Mouse (Mus musculus) right cerebral cortex, postnatal 36 days (tissue): ENCODE measurements around the gene Acvrl1.

Experiments
- DNase-seq, 2 experiments: peaks; one replicate each; pipeline ENCODE4 v3.0.0; 2022; ENCODE audit warnings: low spot score in 2 of 2, mixed read lengths in 1 of 2

Gene Acvrl1

GRCm38 (mm10) chr15:101170413-101170980 is 42.2 kb downstream of the Acvrl1 start:
- DNase-seq: no peak

DNA sequence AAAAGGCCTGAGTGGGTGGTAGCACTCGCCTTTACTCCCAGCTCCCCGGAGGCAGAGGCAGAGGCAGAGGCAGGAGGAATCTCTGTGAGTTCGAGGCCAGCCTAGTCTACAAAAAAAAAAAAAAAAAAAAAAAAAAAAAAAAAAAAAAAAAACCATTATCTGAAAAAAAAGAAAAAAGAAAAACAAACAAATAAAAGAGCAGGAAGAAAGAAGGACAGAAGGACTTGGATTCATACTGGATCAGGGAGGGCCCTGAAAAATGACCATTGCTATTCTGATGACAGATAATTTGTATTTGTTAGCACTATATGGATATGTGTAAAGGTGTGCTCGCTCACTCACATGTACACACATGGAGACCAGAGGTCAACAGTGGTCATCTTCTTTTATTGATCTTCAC is 43.0 kb downstream of the Acvrl1 start:
- no peak for DNase-seq

- DNase-seq: no peak
These were observed 43.7 kb downstream of the Acvrl1 start for GRCm38 (mm10) chr15:101172016-101172415.

GRCm38 (mm10) chr15:101173421-101174211 is 45.3 kb downstream of the Acvrl1 start, which contains the start of gene Acvr1b:
TSS of gene Acvr1b (plus strand) at chr15:101174067.
- DNase-seq: peak; percentile 81 to 84

DNA sequence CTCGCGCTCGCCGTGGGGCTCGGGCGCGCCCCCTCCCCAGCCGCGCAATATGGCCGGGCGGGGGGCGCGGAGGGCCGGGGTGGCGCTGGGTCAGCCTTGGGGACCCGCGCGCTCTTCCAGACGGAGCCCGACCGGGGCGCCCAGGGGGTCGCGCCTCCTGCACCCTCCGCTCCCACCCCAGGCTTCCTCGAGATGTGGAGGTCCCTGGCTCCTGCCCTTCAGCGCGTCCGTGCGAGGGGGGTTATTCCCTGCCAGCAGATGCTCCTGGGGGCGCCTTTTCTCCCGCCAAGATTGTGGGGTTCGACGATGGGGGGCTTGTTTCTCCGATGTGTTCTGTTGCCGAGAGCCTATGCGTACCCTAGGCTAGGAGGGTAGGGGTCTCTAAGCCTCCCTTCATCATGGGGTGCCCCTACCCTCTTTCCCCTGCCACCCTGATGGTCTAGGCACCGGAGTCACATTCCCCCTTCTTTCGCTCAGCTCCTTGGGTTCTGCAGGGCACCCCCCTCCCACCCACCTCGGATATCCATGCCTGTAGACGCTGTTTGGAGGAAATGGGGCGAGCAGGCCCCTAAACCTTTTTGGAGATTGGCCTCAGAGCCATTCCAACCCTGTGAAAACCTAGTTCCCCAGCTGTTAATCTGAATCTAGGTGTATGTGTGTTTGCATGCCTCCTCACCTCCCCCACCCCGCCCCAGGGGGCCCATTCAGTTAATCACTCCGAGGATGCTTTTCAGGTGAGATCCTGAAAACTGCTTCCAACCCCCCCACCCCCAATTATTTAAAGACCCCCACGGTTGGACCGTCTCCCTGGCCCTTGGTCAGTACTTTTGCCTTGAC is 46.2 kb downstream of the Acvrl1 start:
- DNase-seq: no peak

DNA sequence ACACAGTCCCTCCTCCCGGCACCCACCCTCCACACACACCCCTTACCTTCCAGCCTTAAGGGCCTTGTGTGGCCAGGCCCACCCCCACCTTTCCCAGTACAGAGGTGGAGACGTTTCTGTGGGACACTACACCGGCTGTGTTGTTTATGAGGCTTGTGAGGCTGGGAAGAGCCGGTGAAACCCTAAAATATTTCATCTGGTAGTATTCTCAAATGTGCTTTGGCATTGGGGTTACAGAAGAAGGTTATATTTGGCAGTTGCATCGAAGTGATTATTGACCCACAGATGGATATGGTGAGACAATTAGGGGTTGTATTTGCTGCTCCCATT is 46.8 kb downstream of the Acvrl1 start:
- no peak for DNase-seq

DNA sequence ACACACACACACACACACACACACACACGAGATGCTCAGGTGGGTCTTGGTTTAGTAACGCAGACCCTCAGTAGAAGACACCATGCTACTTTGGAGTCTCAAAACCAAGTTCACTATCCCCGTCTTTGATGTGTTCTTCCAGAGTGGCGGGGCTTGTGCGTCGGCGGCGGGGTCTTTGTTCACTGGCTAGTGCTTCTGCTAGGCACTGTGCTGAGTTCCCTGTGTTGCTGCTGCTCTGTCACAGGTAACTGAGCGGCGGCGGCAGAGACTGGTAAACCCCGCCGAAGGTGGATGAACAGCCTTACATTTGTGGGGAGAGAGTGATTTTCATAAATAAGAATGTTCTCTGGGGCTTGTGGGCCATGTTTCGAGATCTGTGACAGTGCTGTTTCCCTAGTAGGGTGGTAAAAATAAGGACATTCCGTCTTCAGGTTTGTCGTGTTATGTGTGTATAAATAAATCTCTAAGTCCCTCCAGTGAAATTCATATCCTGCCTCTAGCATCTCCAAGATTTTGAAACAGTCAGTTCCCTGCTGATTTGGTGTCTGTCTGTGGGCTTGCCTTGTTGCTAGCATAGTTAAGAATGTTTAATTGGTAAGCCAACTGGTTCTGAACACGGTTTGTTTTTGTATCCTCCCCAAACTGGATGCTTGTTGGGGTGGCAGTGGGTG is 47.4 kb downstream of the Acvrl1 start:
- DNase-seq: no peak

GRCm38 (mm10) chr15:101176284-101176680 is 48.0 kb downstream of the Acvrl1 start:
- no peak for DNase-seq

GRCm38 (mm10) chr15:101176795-101177691 is 48.7 kb downstream of the Acvrl1 start:
- no peak for DNase-seq

DNA sequence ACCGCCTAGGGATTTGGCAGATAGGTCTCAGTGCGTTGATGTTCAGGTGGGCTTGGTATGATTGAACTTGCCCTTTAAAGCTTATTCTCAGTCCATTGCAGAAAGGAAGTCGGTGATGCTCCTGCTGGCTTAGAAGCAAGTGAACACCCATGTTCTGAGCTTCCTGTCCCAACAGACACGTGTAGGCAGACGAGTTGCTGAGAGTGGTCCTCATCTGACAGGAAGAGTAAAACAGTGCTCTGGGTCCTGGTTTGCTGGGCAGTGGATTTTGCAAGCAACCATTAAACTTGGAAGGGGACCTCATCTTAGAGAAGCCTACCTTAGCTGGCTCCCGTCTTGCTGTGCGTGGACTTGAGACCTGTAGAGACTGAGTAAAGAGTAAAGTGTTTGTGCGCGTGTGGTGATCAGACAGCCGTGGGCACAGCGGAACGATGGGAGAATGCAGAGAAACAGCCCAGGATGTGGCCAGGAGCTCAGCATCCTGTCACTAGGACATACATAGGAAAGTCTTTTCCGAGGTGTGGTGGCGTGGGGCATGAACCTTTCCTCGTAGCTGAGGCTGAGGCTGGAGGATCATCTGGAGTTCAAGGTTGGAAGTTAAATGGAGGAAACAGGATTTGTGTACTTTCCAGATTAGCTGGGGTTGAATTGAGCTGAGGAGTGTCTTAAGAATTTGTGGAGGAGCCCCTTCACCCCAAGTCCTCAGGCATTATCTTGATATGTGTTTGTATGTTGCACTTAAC is 52.2 kb downstream of the Acvrl1 start:
- DNase-seq: no peak

- no peak for DNase-seq
These were observed 52.8 kb downstream of the Acvrl1 start for GRCm38 (mm10) chr15:101181106-101181466.

DNA sequence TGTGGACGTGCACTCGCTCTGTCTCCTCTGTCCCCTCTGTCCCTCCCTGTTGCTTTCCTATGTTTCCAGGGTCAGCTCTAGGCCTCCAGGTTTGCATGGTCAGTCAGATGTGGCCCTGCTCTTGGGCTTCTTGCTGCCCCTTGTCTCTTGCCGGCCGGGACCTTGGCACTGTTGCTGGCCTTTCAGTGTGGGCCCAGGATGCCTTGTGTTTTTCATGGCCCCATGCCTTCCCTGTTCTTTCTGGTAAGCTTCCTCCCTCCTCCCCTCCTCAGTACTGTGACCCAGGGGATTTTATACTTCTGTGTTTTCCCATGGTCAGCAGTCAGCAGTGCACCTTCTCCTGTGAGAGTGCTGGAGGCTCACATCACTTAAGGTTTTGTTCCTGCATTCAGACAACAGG is 53.2 kb downstream of the Acvrl1 start:
- DNase-seq: no peak

DNA sequence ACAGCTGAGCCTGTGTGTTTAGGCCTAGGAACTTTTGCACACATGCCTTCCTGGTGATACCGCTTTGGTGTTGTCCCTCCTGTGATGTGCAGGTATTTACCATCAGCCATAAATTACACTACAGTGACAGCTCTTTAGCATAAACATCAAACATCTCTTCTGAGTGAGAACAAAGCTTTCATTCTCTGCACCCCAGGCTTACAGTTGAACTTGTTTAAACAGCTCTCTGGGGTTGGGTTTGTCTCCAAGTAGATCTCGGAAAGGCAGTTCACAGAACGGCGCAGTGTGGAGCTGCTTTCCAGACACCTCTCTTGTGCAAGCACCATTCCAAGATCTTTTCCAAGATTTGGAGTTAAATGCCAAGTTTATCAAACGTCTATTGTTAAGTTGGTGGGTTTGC is 54.4 kb downstream of the Acvrl1 start:
- no peak for DNase-seq

- no peak for DNase-seq
These were observed 56.0 kb downstream of the Acvrl1 start for GRCm38 (mm10) chr15:101184300-101184699.

- DNase-seq: no peak
These were observed 57.2 kb downstream of the Acvrl1 start for GRCm38 (mm10) chr15:101185549-101185948.

- DNase-seq: no peak
These were observed 59.6 kb downstream of the Acvrl1 start for GRCm38 (mm10) chr15:101187907-101188306.

GRCm38 (mm10) chr15:101189981-101190761 is 61.8 kb downstream of the Acvrl1 start:
- DNase-seq: no peak

DNA sequence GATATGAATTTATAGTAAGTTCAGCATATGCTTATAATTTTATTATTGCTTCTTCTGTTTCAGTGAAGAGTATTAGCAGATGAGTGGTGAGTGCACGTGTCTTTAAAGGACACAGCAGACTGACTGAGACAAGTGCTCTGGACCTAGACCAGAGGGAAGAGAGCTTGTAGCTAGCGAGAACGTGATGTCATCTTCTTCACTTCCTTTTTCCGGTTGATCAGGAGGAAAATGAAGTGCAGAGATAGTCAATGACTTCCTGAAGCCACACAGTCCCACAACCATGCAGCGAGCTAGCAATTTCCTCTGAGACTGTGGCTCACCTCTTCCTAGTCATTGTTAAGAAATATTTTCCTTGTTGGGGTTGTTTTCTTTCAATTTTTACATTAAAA is 62.4 kb downstream of the Acvrl1 start:
- no peak for DNase-seq

- no peak for DNase-seq
These were observed 63.3 kb downstream of the Acvrl1 start for GRCm38 (mm10) chr15:101191459-101192259.
